Mouse (Mus musculus) liver, adult (tissue): ENCODE measurements around the gene Hoxc4.

Source experiments
- GATA4 ChIP-seq: IDR thresholded peaks from 2 replicates; pipeline ENCODE4 v1.6.1; 2014; ENCODE audit warnings: mild to moderate bottlenecking, low read length; ENCODE audit not compliant: insufficient replicate concordance

The Hoxc4 gene

GRCm38 (mm10) chr15:103014166-103015008 lies 4.3 kb upstream of the Hoxc4 start:
- no peak for TF ChIP-seq GATA4

- no peak for TF ChIP-seq GATA4
Measured at GRCm38 (mm10) chr15:103015009-103015399, 3.7 kb upstream of the Hoxc4 start.

GRCm38 (mm10) chr15:103015406-103016166 lies 3.1 kb upstream of the Hoxc4 start:
- no peak for TF ChIP-seq GATA4

- no peak for TF ChIP-seq GATA4
Measured at GRCm38 (mm10) chr15:103020899-103021418, 2.2 kb downstream of the Hoxc4 start.

GRCm38 (mm10) chr15:103021544-103021943 lies 2.8 kb downstream of the Hoxc4 start:
- TF ChIP-seq GATA4 = no peak

- no peak for TF ChIP-seq GATA4
Measured at GRCm38 (mm10) chr15:103024131-103024530, 5.4 kb downstream of the Hoxc4 start.

- no peak for TF ChIP-seq GATA4
Measured at GRCm38 (mm10) chr15:103027266-103028235, 8.8 kb downstream of the Hoxc4 start.

GRCm38 (mm10) chr15:103028916-103029512 lies 10.3 kb downstream of the Hoxc4 start:
- no peak for TF ChIP-seq GATA4

- TF ChIP-seq GATA4 = no peak
Measured at GRCm38 (mm10) chr15:103030142-103030541, 11.4 kb downstream of the Hoxc4 start.

- TF ChIP-seq GATA4 = no peak
Measured at GRCm38 (mm10) chr15:103032167-103032566, 13.4 kb downstream of the Hoxc4 start.

- no peak for TF ChIP-seq GATA4
Measured at GRCm38 (mm10) chr15:103032646-103033575, 14.2 kb downstream of the Hoxc4 start.

GRCm38 (mm10) chr15:103034043-103034806 lies 15.5 kb downstream of the Hoxc4 start:
- no peak for TF ChIP-seq GATA4
